Mouse (Mus musculus) embryonic fibroblast, embryonic 13.5 days (primary cell): ENCODE results near the gene Apobec2.

Source experiments
- CTCF ChIP-seq: IDR thresholded peaks from 2 replicates; pipeline ENCODE4 v1.5.1; 2011; ENCODE audit warnings: mild to moderate bottlenecking, control low read depth, low read length, moderate library complexity, borderline replicate concordance; ENCODE audit not compliant: insufficient read depth
- POLR2A ChIP-seq: IDR thresholded peaks from 2 replicates; pipeline ENCODE4 v1.6.1; 2011; ENCODE audit warnings: low read depth, mild to moderate bottlenecking, control low read depth, low read length, moderate library complexity

GRCm38 (mm10) chr17:48402751-48403150, 30.0 kb downstream of the Apobec2 start:
- TF ChIP-seq POLR2A (no peak), CTCF (no peak)
